Mouse (Mus musculus): ENCODE measurements around the gene Pold1. TPM values are rescaled to one million over a fixed set of nuclear protein-coding genes. Genes with fewer than 3 reads are reported as not detected.

Pold1 gene
- polyA plus RNA-seq, 1 experiment from 2014 or later: 38.7 TPM

GRCm38 (mm10) chr7:44531207-44531606 lies 17.4 kb downstream of the Pold1 start:
- 66% methylated on average over 5 of the region's 5 CpGs for WGBS
- no peak for ATAC-seq
- Histone ChIP-seq H3K4me2 (replicated peaks) (no peak overlapping the region), H3K4me1 (replicated peaks) (peaks cover 6% of the 10 kb centered on the region), H3K27ac (no peak overlapping the region), H3K4me3 (replicated peaks) (no peak overlapping the region), H3K27me3 (peaks cover 30% of the 10 kb centered on the region), H3K36me3 (peaks cover 38% of the 10 kb centered on the region), H3K9me3 (no peaks in the 10 kb centered on the region), H3K9ac (replicated peaks) (no peak overlapping the region)

DNA sequence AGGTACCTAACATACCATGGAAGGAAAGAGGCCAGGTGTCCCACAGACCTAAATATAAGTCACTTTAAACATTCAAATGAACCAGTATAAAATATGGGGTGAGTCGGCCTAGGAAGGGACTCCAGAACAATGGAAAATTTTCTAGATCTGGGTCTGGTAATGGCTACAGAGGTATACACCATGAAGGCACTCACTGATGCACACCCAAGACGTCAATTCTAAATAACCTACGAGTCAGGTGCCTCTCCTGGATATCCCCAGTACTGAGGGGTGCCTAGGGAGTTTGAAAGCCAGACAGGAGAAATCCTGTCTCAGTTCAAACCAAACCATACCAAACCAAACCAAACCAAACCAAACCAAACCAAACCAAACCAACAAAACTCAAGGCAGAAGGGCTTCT lies 18.1 kb downstream of the Pold1 start:
- no peak overlapping the region for H3K27ac ChIP-seq
- no peak for ATAC-seq
- peaks cover 37% of the 10 kb centered on the region for H3K27me3 ChIP-seq
- no peaks in the 10 kb centered on the region for H3K9me3 ChIP-seq
- H3K9ac ChIP-seq (replicated peaks): no peak overlapping the region
- WGBS: 77% methylated on average over 3 of the region's 3 CpGs
- H3K4me3 ChIP-seq (replicated peaks): no peak overlapping the region
- H3K4me1 ChIP-seq (replicated peaks): peaks cover 6% of the 10 kb centered on the region
- no peak overlapping the region for H3K4me2 ChIP-seq (replicated peaks)
- H3K36me3 ChIP-seq: peaks cover 32% of the 10 kb centered on the region

DNA sequence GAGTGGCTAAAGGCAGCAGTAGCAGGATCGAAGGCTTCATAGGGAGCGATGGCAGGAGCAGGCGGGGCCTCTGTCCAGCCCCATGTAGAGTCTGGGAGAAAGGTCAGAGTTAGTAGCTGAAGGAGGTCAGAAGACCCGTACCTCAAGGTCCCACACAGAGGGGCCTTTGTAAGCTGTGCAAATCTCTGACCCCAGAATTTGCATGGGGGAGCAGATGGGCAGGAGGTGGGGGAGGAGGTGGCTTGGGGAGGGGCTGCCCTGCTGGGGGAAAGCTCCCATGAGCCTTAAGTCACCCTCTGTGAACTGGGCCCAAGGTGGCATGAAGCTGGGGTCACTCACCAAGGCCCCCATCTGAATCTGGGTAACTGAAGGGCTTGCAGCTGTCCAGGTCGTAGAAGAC lies 19.1 kb downstream of the Pold1 start:
- Histone ChIP-seq H3K4me2 (replicated peaks) (no peak overlapping the region), H3K27me3 (peaks cover 47% of the 10 kb centered on the region), H3K9me3 (no peaks in the 10 kb centered on the region), H3K9ac (replicated peaks) (no peak overlapping the region), H3K4me3 (replicated peaks) (no peak overlapping the region), H3K4me1 (replicated peaks) (peaks cover 8% of the 10 kb centered on the region), H3K27ac (no peak overlapping the region), H3K36me3 (peaks cover 24% of the 10 kb centered on the region)
- WGBS: 71% methylated on average over 5 of the region's 5 CpGs
- ATAC-seq: no peak

- Histone ChIP-seq H3K27ac (no peak overlapping the region), H3K36me3 (0 out of 2 replicates have a peak, but pooled peaks cover 6% of the 10 kb centered on the region), H3K27me3 (peaks cover 64% of the 10 kb centered on the region), H3K4me1 (replicated peaks) (peaks cover 9% of the 10 kb centered on the region), H3K9me3 (no peaks in the 10 kb centered on the region), H3K4me2 (replicated peaks) (peak overlapping the region; percentile 64), H3K9ac (replicated peaks) (peak overlapping the region; percentile 45), H3K4me3 (replicated peaks) (peak overlapping the region; percentile 36)
- 0 out of 2 replicates have a peak, but pooled peaks have one; percentile 35 for ATAC-seq
- WGBS: 4% methylated on average over 40 of the region's 40 CpGs
Measured at GRCm38 (mm10) chr7:44527483-44528398, 20.9 kb downstream of the Pold1 start.

GRCm38 (mm10) chr7:44526414-44527154 lies 22.1 kb downstream of the Pold1 start:
- Histone ChIP-seq H3K4me1 (replicated peaks) (peaks cover 10% of the 10 kb centered on the region), H3K9me3 (no peaks in the 10 kb centered on the region), H3K9ac (replicated peaks) (no peak overlapping the region), H3K4me2 (replicated peaks) (no peak overlapping the region), H3K4me3 (replicated peaks) (no peak overlapping the region), H3K27ac (no peak overlapping the region), H3K27me3 (peaks cover 76% of the 10 kb centered on the region), H3K36me3 (no peaks in the 10 kb centered on the region)
- ATAC-seq: no peak
- 88% methylated on average over 14 of the region's 14 CpGs for WGBS

- peak overlapping the region; percentile 32; the same call in 1 of the 2 replicates for H3K9ac ChIP-seq (replicated peaks)
- H3K36me3 ChIP-seq: no peaks in the 10 kb centered on the region
- no peak overlapping the region for H3K4me2 ChIP-seq (replicated peaks)
- H3K4me3 ChIP-seq (replicated peaks): no peak overlapping the region
- no peak overlapping the region for H3K27ac ChIP-seq
- peaks cover 81% of the 10 kb centered on the region for H3K27me3 ChIP-seq
- H3K4me1 ChIP-seq (replicated peaks): peaks cover 12% of the 10 kb centered on the region
- ATAC-seq: no peak
- no peaks in the 10 kb centered on the region for H3K9me3 ChIP-seq
- 15% methylated on average over 22 of the region's 22 CpGs for WGBS
Measured at GRCm38 (mm10) chr7:44525126-44525832, 23.4 kb downstream of the Pold1 start.

DNA sequence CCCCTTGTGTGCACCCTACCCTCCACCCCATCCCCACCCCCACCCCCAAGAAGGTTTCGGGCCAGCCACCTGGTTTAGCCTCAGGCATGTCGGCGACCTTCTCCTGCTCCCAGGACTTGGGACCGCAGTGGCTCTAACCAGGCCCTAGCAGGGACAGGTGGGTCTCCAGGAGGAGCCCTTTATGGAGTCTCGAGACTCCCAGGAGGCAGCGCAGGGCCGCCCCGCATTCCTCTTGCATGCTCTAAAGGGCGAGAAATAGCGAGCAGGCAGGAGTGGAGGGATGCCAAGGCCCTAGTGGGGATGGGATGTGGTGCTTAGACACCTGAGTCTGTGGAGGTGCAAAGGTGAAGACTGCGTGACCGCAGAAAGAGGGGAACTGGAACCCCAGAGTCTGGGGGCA lies 24.1 kb downstream of the Pold1 start, which contains the start of gene Mybpc2:
Mybpc2 (minus strand) TSS at position 155 of the 400 bp plus-strand sequence.
- no peak within 1 kb of the TSS for H3K4me2 ChIP-seq (replicated peaks)
- peak within 1 kb of the TSS; percentile 32; the same call in 1 of the 2 replicates for H3K9ac ChIP-seq (replicated peaks)
- peaks cover 78% of the 10 kb centered on the region for H3K27me3 ChIP-seq
- peaks cover 12% of the 10 kb centered on the region for H3K4me1 ChIP-seq (replicated peaks)
- H3K36me3 ChIP-seq: no peaks in the 10 kb centered on the region
- no peak for ATAC-seq
- no peaks in the 10 kb centered on the region for H3K9me3 ChIP-seq
- no peak within 1 kb of the TSS for H3K27ac ChIP-seq
- WGBS: 39% methylated on average over 12 of the region's 12 CpGs
- no peak within 1 kb of the TSS for H3K4me3 ChIP-seq (replicated peaks)

DNA sequence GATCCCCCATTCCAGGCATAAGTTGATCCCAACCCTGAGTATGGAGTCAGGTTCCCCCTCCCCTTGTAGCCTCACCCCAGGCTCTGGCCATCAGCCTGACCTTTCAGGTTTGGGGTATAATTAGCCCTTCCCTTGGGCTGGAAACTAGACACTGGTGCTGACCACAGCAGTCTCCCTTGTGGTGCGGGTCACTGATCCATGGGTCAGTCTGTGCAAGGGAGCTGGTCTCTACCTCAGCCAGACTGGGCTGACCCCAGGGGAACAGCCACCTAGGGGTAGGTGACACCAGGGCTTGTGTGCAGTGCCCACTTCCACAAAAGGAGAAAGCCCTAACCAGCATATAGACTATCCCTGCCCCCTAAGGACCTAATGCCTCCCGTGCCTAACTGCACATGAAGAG lies 25.6 kb downstream of the Pold1 start:
- no peaks in the 10 kb centered on the region for H3K9me3 ChIP-seq
- H3K27me3 ChIP-seq: peaks cover 64% of the 10 kb centered on the region
- H3K4me2 ChIP-seq (replicated peaks): no peak overlapping the region
- 74% methylated on average over 2 of the region's 2 CpGs for WGBS
- H3K4me1 ChIP-seq (replicated peaks): peaks cover 11% of the 10 kb centered on the region
- H3K9ac ChIP-seq (replicated peaks): no peak overlapping the region
- no peaks in the 10 kb centered on the region for H3K36me3 ChIP-seq
- ATAC-seq: no peak
- H3K4me3 ChIP-seq (replicated peaks): no peak overlapping the region
- H3K27ac ChIP-seq: no peak overlapping the region

GRCm38 (mm10) chr7:44521710-44522109 lies 26.9 kb downstream of the Pold1 start:
- 2% methylated on average over 20 of the region's 20 CpGs for WGBS
- Histone ChIP-seq H3K4me1 (replicated peaks) (0 out of 2 replicates have a peak, but pooled peaks cover 6% of the 10 kb centered on the region), H3K9me3 (no peaks in the 10 kb centered on the region), H3K27ac (no peak overlapping the region), H3K9ac (replicated peaks) (0 out of 2 replicates have a peak overlapping the region, but pooled peaks have one; percentile 19), H3K27me3 (peaks cover 56% of the 10 kb centered on the region), H3K36me3 (no peaks in the 10 kb centered on the region), H3K4me2 (replicated peaks) (peak overlapping the region; percentile 36), H3K4me3 (replicated peaks) (peak overlapping the region; percentile 8; the same call in 1 of the 2 replicates)
- peak; percentile 47 for ATAC-seq

DNA sequence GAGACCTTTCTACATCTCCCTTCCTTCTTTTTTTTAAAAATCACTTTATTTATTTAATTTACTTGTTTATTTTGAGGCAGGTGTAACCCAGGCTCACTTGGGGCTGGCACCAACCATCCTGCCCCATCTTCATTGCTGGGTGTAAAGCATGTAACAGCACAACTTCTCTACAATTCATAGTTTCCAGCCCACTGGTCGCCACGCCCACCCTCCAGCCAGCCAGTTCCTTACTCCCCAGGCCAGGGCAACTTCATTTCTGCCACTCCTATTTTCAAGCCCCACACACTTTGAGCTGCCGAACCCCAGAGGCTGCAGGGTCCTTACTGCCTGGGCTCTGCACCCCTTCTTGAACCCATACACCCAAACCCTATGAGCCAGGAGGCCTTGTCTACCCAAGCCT lies 27.7 kb downstream of the Pold1 start:
- H3K4me1 ChIP-seq (replicated peaks): 0 out of 2 replicates have a peak, but pooled peaks cover 6% of the 10 kb centered on the region
- no peak overlapping the region for H3K9ac ChIP-seq (replicated peaks)
- no peaks in the 10 kb centered on the region for H3K9me3 ChIP-seq
- no peak overlapping the region for H3K4me3 ChIP-seq (replicated peaks)
- WGBS: 56% methylated on average over 3 of the region's 3 CpGs
- H3K27ac ChIP-seq: no peak overlapping the region
- no peak for ATAC-seq
- H3K27me3 ChIP-seq: peaks cover 57% of the 10 kb centered on the region
- no peak overlapping the region for H3K4me2 ChIP-seq (replicated peaks)
- H3K36me3 ChIP-seq: no peaks in the 10 kb centered on the region

- H3K27me3 ChIP-seq: peaks cover 48% of the 10 kb centered on the region
- ATAC-seq: no peak
- H3K36me3 ChIP-seq: no peaks in the 10 kb centered on the region
- 76% methylated on average over 9 of the region's 9 CpGs for WGBS
- H3K27ac ChIP-seq: no peak overlapping the region
- H3K9ac ChIP-seq (replicated peaks): no peak overlapping the region
- 0 out of 2 replicates have a peak, but pooled peaks cover 3% of the 10 kb centered on the region for H3K4me1 ChIP-seq (replicated peaks)
- H3K9me3 ChIP-seq: no peaks in the 10 kb centered on the region
- no peak overlapping the region for H3K4me2 ChIP-seq (replicated peaks)
- H3K4me3 ChIP-seq (replicated peaks): no peak overlapping the region
Measured at GRCm38 (mm10) chr7:44519240-44519913, 29.3 kb downstream of the Pold1 start.
